Mouse (Mus musculus) kidney, postnatal 10 days (tissue): ENCODE results near the gene Spdef.
A peak's percentile ranks its signal among the peaks of the same experiment; 100 is the strongest.

ENCODE experiments used
- DNase-seq: peaks from one replicate; pipeline ENCODE4 v3.0.0; 2021; ENCODE audit warnings: mixed read lengths

Gene Spdef

DNA sequence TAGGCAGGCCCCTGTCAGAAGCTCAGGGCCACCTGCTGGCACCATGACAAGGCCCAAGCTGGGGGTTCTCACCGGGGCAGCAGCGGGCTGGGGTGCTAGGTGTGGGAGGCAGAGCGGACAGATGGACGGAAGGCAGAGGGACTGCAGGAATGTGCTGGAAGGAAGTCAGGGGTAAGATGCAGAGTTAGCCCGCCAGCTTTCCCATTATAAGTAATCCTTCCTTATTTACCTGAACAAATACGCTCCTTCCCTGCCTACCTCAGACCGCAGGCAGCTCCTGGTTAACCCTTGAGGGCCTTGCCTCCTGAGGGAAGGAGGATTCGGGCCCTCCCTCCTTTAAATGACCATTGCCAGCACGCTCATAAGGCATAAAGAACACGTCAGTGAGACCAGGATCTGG lies at the start of gene Spdef:
Gene Spdef (minus strand): TSS at position 186 of the 400 bp plus-strand sequence.
- no peak for DNase-seq

GRCm38 (mm10) chr17:27777823-27778222 lies 49.1 kb upstream of the Spdef start:
- no peak for DNase-seq

DNA sequence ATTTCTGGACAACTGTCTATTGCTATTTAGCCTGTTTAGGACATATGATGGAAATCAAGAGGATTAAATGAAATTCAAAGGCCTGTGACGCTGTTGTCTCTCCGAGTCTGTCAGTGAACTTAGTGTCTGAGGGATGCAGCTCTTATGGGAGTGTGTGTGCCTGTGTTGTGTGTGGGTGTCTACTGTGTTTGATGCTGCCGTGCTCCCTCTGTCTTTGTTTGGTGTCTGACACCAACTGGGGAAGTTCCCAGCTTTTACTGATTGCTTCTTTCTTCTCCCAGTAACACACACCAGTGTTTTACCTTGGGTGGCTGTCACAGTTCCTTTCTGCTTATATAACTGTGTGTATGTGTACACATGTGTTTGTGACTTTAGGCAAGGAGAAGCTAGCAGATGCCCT lies 45.4 kb upstream of the Spdef start:
- no peak for DNase-seq

- DNase-seq: no peak
These were observed 42.9 kb upstream of the Spdef start for GRCm38 (mm10) chr17:27771616-27772015.

DNA sequence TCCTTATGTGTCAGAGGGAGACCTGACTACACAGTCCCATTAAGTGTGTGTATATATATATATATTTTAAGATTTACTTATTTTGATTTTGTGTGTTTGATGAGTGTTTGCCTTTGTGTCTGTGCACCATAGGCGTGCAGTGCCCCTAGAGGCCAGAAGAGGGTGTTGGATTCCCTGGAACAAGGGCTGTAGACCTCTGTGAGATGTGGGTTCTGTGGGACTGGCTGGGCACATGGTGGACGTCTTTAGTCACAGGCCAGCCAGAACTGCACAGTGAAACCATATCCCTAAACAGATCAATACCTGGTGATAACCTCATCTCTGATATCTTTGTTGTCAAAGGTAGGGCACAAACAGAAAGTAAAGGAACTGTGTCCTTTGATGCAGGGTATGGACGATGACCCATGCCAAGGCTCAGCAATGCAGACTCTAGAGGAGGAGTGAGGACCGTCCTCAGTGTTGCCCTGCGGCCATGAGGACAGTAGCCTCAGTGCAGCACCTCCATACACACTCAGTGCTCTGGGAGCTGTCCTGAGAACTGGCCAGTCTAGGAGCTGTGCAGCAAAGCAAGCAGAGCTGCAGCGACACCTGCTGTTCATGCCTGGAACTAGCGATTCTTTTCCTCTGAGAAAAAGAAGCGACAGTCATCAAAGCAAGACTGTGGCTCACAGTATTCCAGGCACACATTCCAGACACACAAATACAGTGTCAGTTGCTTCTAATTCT lies 40.2 kb upstream of the Spdef start:
- DNase-seq: peak; percentile 85

- DNase-seq: no peak
These were observed 38.8 kb upstream of the Spdef start for GRCm38 (mm10) chr17:27767543-27767942.

DNA sequence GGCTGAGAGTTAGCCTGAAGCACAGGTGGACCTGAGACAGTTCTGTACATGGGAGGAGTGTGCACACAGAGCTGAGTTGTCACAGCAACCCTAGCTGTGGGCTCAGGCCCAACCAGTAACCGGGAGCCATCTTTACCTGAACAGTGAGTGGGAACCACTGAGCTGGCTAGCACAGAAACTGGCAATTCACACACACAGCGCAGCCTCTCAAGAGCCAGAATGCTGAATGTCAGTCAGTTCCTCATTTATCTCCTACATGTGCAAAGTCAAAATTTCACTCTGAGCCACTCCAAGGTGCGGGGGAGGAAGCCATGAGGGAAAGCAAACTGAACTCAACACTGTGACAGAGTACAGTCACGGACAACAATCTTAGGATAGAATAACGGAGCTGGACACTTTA lies 38.4 kb upstream of the Spdef start:
- DNase-seq: no peak

DNA sequence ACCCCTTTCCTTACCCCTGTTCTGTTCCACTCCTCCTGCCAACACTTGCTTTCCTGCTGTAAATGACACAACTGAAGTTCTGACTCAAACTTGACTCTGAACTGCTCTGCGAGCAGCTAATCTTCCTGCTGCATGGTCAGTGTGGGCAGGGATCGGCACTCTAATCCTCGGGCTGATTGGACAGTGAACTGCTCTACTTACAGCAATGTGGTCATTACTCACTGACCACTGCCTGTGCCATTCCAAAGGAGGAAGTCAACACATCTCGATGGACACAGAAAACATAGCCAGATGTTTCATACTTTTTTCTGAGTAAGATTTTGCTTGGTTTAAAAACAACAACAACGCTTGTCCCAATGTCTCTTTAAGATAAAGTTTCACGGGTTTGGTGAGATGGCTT lies 36.3 kb upstream of the Spdef start:
- no peak for DNase-seq

DNA sequence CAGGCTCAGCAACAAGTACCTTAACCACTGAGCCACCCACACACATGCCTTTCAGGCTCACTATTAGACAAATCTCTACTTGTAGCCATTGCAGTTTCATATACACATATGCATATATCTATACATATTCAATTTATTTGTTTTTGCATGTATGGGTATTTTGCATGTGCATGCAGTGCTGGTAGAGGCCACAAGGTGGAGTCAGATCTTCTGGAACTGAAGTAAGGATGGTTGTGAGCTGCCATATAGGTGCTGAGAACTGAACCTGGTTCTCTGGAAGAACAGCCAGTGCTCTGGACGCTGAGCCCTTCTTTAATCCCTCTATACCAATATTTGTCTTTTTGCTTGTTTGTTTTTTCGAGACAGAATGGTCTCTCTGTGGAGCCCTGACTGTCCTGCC lies 35.7 kb upstream of the Spdef start:
- DNase-seq: no peak

DNA sequence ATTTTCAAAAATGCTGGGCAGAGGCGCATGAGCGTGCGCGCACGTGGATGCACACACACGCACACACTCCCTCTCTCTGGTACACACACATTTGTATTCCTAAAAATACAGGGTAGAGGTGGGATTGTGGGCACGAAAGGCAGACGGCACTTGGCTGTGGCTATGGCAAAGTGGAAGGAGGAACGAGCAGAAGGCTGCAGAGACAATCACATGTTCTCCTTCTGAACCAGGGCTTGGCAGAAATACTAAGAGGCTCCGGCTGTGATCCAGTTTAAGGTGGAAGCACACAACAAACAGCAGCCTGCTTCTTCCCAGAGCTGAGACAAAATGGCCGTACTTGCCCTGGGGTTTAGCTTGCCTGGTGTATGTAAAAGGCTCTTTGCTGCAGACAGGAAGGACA lies 34.1 kb upstream of the Spdef start:
- no peak for DNase-seq

DNA sequence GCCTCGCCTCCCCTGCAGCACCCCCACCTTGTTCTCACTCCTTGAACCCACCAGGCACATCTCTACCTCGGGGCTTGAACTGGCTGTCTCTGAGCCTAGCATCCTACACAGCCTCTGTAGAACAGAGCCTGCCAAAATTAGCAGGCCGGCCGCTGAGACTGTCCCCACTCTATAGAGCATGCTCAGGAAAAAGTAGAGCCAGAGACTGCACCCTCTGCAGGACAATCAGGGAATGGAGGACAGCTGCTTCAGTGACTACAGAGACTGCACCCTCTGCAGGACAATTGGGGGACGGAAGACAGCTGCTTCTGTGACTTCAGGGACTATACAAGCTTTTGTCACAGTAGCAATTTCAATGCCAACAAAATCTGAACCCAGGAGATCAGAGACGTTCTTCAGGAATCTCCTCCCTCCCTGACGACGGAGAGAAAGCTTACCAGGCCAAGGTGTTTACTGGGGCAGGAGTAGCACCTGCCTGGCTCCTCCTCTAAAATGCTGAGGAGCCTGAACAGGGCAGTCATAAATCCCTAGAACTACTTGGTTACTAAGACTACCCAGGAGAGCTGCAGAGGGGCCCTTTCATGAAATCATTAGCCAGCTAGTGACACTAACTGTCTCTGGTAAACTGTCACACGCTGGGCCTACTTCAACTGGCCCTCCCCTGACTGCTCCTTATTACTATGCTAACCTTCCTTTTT lies 33.0 kb upstream of the Spdef start:
- peak; percentile 88 for DNase-seq

DNA sequence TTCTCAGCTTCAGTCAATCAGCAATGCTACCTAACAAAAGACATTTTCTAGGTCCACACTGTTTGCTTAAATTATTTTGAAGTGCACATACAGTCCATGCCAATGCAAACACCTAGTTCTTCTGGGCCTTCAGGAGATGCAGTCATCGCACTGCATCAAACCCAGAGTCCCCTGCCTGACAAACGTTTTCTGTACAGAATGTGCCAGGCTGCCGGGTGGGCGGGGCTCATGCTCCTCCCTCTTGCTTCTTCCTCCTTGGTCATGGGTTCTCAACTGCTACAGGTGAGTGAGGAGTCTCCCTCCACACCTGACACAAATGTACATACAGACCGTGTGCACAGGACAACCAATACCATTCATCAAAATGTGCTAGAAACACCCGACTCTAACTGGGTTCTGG lies 31.4 kb upstream of the Spdef start:
- no peak for DNase-seq

DNA sequence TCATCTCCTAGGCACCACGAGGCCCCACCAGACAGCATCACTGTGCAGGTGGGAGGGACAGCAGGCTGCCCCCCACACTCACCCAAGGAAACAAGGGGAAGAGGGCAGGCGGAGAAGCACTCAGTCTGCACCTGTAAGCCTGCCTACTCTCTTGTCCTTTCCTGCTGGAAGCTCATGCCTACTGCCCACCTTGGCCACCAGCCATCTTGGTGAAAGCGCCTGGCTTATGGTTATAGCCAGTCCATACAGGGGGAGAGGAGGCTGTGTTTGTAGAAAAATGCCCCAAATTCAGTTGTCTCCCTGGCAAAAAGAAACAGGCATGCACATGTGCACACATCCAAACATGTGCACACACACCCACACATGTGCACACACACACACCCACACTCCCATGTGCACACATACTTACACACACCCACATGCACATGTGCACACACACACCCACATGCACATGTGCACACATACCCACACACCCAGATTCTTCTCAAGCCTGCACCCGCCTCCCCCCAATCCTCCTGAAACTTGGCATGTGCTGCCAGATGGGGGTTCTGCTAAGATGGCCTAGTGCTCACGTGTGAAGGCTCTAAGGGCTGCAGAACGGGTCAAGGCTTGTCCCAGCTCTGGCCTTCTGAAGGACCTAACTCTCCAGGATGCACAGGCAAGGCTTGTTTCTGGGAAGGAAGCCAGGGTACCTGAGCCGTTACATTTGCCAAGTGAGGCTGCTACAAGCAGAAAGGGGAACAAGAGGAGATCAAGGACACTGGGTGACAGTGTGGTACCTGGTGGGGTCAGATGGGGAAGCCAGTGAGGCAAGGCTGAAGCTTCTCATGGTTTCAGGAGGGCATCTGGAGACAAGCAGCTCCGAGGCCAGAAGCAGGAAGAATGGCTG lies 22.8 kb upstream of the Spdef start:
- DNase-seq: no peak

GRCm38 (mm10) chr17:27750451-27750942 lies 21.7 kb upstream of the Spdef start:
- no peak for DNase-seq

DNA sequence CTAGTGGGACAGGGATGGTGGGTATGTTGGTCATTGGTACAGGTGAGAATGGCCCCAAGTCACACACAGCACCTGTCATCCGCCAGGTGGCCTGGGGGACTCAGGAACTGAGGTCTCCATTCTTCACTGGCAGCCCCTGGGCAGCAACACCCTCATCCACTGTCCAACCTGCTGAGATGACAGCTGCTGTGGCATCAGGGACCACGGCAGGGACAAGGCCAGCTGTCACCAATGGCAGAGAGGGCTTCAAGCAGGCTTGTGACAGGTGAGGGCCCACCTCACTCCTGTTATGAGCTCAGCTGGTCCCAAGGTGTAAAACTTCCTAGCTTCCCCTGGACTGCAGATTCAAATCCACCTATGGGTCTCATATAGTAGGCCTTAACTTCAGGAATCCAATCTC lies 19.4 kb upstream of the Spdef start:
- no peak for DNase-seq

DNA sequence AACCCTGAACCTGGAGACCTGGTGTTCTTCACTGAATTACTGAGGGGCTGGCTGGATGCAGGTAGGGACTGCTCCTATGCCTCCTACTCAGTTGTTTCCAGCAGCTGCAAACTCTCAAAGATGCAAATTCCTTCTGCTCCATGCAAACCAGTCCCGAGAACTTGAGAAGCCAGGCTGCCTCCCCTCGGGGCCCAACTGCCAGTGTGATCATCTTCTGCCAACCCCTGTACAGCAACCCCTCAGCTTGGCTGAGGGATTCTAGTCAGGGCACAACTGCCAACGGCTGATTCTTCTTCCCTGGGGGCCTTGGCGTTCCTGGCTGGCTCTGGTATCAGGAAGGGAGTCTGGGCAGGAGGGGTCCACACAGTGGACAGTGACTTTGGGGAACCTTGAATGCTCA lies 17.7 kb upstream of the Spdef start:
- DNase-seq: no peak

- DNase-seq: no peak
These were observed 12.2 kb upstream of the Spdef start for GRCm38 (mm10) chr17:27740961-27741360.

- no peak for DNase-seq
These were observed 5.8 kb upstream of the Spdef start for GRCm38 (mm10) chr17:27734344-27735073.

DNA sequence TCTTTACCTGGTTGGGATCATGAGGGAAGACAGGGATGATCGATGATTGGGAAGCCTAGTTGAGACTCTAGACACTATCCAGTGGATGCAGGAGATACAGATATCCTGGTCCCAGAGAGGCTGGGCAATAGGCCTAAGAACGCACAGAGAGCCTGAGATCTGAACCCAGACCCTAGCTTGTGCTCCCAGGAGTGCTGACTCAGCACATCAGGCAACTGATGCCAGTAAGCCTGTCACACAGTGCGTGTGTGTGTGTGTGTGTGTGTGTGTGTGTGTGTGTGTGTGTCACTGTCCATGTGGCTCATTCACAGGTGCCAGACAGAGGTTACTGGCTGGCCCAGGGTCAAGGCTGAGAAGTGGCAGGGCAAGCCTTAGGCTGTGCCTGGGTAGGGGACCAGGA lies 3.9 kb upstream of the Spdef start:
- no peak for DNase-seq

- DNase-seq: no peak
These were observed 3.4 kb upstream of the Spdef start for GRCm38 (mm10) chr17:27732152-27732551.

- no peak for DNase-seq
These were observed 2.2 kb downstream of the Spdef start for GRCm38 (mm10) chr17:27726527-27726926.

DNA sequence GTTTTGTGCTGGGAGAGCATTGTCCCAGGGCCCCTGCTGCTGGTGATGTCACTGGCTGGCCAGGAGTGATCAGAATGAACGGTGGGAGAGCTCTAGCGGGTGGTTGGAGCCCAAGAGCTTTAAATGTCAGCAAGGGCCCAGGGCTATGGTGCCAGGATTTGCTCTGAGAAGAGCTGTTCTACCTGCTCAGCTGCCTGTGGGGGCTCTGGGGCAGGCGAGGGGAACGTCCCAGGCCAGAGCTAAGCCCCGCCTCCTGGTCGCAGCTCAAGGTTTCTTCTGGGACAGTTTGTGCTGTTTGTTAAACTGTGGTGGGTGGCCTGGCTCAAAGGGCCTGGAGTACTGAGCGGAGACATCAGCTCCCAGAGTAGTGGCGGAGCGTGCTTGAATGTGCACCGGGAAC lies 3.3 kb downstream of the Spdef start:
- no peak for DNase-seq

DNA sequence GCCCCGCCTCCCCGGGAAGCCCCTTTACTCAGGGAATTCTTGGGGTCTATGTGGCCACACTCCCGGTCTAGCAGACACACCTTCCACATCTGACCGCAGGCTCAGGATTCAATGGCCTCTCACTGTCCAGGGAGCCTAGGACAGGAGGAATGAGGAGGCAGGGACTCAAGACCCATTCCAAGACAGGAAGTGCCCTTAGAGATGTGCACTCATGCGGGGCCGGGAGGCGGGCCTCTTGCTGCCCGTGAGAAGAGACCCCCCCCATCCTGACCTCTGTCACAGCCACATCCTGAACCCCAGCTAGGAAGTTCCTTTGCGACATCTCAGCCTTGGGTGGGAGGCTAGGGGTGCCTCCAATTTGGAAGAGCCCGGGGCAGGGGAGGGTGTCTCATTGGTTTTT lies 3.7 kb downstream of the Spdef start:
- DNase-seq: no peak
